Mouse (Mus musculus): Measurements from ENCODE around the gene Gm609. TPM values are rescaled to one million over a fixed set of nuclear protein-coding genes. Genes with fewer than 3 reads are reported as not detected.
"Not testable (repeated sequence)": the region's sequence is repeated elsewhere in the genome, so short reads cannot be mapped to it uniquely, and the experiment has no call there.

Gene Gm609
- total RNA-seq (2021): under 1 TPM in 1 of 2 experiments, not detected in 1; 0.21 TPM
- long read RNA-seq, experiment 1: 0 reads
- long read RNA-seq, experiment 2: 0 reads

DNA sequence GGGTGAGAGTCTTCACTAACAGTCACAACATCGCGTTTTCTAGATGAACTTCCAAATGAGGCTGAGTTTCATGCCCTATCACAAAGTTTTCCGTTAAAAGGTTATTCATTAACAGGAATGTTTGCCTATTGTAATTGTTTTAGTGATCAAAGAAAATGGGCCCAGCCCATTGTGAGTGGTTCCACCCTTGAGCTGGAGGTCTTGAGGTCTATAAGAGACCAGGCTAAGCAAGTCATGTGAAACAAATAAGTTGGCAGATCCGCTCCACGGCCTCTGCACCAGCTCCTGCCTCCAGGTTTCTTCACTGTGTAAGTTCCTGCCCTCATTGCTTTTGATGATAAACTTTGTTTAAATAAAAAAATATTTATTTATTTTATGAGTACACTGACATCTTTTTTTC is at the start of gene Gm609:
Gene Gm609 (minus strand): TSS at position 43 of the 400 bp plus-strand sequence.
- no peak for DNase-seq

GRCm38 (mm10) chr16:45542108-45542507 is 49.3 kb upstream of the Gm609 start:
- no peak for DNase-seq

DNA sequence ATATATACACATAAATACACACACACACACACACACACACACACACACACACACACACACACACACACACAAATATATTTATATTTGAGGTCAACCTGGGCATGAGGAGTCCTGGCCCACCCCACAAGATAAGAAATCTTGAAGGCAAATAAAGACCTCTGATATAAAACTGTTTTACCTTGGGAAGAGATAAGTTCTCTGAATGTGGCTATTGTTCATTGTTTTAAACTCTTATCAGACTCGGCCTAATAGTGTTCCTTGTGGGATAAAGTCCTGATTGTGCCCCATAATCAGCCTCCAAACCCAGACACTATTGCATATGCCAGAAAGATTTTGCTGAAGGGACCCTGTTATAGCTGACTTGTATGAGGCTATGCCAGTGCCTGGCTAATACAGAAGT is 45.6 kb upstream of the Gm609 start:
- DNase-seq: not testable (repeated sequence)

DNA sequence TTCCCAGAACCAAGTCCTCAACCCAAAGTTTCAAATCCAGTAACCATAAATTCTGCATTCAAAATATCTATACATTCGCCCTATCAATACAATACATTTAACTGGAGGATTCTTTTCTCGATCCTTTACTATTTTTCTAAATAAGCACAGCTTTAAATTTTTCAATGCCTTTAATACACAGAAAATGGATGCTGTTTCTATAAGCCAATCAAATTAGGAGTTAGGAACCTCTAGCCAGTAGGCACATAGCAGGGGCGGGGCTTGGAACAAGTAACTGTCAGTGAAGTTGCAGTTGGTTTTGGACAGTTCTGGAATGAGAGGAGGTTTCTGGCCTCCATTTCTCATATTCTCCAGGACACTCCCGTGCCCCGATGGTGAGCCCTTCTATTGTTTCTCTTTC is 42.2 kb upstream of the Gm609 start, which contains the start of gene Slc9c1:
Gene Slc9c1 (plus strand): TSS at position 301 of the 400 bp plus-strand sequence.
- DNase-seq: no peak

DNA sequence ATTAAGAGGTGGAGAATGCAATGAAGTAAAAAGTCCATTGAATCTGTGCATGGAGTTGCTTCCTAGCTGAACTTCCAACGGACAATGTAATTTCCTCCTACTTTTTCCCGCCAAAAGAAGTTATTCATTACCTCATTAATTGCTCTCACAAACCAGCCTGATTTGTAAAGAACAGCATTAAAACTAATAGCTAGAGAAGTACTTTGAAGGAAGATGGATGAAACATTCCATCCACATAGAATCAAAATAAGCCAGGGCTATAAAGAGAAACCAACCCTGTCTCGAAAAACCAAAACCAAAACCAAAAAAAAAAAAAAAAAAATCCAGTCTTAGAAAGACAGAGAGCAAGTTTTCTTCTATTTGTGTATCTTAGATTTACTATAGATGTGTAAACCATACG is 39.2 kb upstream of the Gm609 start, which contains the start of gene Gm17783:
Gene Gm17783 (minus strand): TSS at position 101 of the 400 bp plus-strand sequence.
- no peak for DNase-seq

GRCm38 (mm10) chr16:45525551-45525950 is 32.8 kb upstream of the Gm609 start:
- DNase-seq: no peak

DNA sequence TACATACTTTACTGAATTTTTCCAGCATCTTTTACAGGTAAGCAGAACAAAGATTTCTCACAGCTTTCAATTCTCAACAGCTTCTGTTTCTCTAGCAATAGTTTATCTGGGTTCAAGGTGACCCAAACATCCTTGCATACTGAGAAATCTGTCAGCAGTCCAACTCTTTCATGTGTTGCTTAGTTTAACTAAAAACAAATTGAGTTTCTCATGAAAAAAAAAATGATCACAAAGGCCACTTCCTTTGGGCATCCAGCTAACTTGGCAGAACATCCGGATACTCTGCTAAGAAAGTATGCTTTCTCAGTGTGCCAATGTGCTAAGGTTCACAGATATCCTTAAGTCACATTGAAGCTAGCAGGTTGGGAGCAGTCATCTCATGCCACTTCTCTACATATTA is 2.6 kb upstream of the Gm609 start:
- DNase-seq: no peak

GRCm38 (mm10) chr16:45476991-45477390 is 15.8 kb downstream of the Gm609 start:
- no peak for DNase-seq

GRCm38 (mm10) chr16:45471836-45472235 is 20.9 kb downstream of the Gm609 start:
- not testable (repeated sequence) for DNase-seq

DNA sequence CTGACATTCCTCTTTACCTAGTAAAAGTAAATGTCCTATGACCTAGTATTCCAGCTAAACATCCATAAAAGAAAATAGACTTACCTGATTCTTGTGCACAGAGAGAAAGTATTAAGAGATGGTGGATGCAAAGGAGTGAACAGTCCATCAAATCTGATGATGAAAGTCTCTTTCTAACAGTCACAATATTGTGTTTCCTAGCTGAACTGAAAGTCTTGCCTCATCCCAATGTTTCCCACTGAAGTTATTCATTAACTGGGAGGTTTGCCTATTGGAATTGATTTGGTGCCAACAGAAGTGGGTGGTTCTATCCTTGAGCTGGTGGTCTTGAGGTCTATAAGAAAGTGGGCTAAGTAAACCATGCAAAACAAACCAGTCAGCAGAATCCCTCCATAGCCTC is 38.0 kb downstream of the Gm609 start:
- DNase-seq: no peak

DNA sequence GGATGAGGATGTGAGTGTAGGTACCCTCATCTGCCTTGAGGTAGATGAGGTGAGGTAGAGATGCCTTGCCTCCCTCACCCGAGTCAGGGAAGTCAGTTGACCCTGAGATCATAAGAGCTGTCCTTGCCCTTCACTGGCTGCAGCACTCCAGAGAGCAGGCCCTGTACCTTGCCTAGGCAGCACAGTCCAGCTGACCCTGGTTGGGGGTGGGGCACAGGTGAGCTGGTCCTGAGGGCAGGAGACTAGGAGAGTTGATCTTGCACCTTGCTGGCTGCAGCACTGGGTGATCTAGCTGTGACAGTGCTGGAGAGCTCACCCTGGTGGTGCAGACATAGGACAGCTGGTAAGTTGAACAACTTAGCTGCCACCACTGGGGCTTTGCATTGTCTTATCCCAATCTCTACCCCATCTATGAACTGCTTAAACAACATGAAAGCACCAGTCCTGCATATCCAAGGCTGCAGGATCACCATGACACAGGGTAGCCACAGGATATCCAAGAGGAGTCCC is 55.5 kb downstream of the Gm609 start:
- no peak for DNase-seq

DNA sequence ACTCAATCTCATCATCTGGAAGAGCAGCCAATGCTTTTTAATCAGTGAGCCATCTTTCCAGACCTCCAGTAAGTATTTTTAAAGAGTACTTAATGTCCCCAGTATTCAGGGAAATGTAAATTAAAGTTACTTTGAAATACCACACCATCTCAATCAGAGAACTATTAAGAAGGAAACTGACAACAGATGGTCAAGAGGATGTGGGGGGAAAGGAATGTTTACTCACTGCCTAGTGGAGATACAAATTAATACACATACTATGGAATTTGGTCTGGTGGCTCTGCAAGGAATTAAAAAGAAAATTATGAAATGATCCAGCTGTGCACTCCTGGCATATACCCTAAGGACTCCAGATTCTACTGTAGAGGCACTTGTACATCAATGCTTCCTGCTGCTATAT is 57.2 kb downstream of the Gm609 start:
- no peak for DNase-seq

- DNase-seq: no peak
These were observed 65.1 kb downstream of the Gm609 start for GRCm38 (mm10) chr16:45427651-45428050.

DNA sequence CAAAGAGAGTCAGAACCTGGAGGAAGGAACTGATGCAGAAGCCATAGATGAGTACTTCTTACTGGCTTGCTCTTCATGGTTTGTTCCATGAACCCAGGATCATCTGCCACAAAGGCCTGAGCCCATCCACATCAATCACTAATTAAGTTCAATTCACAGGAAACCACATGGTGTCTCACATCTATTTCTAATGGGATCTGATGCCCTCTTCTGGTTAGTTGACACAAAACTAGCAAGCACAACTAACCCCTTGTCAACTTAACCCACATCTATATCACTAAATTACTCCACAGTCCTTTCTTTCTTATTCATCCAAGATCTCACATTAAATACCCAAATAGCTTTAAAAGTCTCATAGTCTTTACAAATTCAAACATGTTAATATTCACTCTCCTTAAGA is 79.3 kb downstream of the Gm609 start:
- no peak for DNase-seq

DNA sequence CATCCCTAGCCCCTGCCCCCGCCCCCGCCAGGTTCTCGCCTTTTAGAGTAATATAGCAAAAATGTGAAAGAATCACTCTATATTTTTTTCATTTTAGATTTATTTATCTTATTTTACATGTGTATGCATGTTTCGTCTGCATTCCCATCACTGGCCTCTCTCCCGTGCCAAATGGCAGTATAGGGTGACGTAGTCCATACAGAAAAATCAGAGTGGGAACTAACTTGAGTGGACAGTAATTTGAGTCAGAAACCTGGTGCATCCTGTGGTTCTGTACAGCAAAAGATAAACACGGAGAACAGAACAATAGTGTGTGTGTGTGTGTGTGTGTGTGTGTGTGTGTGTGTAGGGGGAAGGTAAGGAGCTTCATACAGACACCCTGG is 83.7 kb downstream of the Gm609 start:
- not testable (repeated sequence) for DNase-seq

DNA sequence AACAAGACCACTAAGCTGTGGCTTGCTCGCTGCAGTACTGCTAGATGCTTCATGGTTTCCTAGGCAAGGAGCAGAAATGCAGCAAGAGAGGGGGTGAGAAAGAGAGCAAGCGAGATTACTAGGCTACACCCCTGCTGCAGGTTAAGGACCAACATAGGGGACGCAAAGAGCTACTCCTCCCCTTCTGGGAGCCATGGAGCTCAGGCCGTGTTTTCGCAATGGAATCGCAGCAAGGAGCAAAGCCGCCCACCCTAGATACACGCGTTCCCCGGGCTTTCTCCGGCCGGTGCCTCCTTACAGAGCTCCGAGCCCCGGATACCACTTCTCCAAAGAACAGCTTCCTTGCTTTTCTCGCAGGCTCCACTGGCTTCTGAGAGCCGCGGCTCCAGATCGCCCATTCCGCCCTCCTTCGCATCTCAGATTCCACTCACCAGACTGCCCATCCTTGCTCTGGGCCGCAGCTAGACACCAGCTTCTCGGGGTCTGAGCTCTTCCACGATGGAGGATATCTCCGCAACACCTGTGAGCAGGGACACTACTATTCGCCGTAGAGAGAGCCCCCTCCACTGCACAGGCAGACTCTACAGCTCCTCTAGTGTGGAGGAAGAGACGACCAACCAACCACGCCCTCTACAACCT is 84.2 kb downstream of the Gm609 start, which contains the start of gene Cd200:
Gene Cd200 (minus strand): TSS at position 629 of the 639 bp plus-strand sequence.
- DNase-seq: peak; percentile 55

GRCm38 (mm10) chr16:45407645-45408400 is 84.9 kb downstream of the Gm609 start:
- DNase-seq: no peak

GRCm38 (mm10) chr16:45407091-45407490 is 85.7 kb downstream of the Gm609 start:
- DNase-seq: no peak

GRCm38 (mm10) chr16:45402951-45403350 is 89.8 kb downstream of the Gm609 start:
- DNase-seq: no peak

GRCm38 (mm10) chr16:45402036-45402435 is 90.7 kb downstream of the Gm609 start:
- no peak for DNase-seq

- no peak for DNase-seq
These were observed 92.7 kb downstream of the Gm609 start for GRCm38 (mm10) chr16:45399947-45400555.

DNA sequence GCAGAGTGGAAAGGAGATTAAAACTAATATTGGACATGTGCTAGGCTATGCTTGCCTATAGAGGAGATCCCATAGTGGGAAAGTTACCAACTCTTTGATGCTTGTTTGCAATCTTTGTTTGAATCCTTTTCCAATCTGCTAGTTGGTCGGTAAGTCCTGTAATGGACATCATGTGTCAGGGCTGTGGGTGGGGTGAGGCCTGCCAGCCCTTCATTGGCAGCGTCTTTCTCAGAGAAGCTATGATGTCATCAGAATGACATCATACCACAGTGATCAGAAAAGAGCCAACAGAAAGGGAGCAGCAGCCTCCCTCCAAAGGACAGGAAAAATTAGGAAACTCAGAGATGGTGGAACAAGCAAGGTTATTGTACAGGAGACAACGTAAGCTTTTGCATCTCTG is 93.4 kb downstream of the Gm609 start:
- no peak for DNase-seq

DNA sequence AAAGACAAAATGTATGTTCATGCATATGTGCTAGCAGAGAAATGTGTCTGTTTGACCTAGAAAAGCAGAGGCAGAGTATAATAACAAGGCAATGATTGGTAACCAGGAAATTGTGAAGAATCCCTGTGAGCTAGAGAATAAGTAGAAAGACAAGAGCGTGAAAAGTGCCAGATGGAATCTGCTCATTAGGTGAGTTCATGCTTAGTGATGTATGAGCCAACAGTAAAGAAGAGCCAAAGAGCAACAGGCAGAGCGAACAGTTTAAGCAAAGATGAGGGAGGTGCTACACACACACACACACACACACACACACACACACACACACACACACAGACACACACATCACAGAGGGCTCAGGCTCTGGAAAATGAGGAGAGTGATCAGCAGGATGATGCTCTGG is 95.3 kb downstream of the Gm609 start:
- no peak for DNase-seq
